ENCODE assay signal across 10 mouse cellular contexts in genomic region chr4:40908261-40908969, GRCm38 (mm10). TPM values are rescaled to one million over a fixed set of nuclear protein-coding genes. Genes with fewer than 3 reads are reported as not detected.
DNase-seq lines count a peak whose midpoint lies in the region; ATAC-seq and TF ChIP-seq lines count a peak whose summit lies in the region.
"Had no signal": no experiment of that assay in that cellular context is flagged by ENCODE, and none has a peak within 500 bp of the region (broad histone marks: within the 10 kb centered on the region; RNA-seq: fewer than 3 reads in every experiment).

No protein-coding gene starts in this region.

- ATAC-seq in intestine, embryonic 14.5 days (replicated peaks; ENCODE audit: low FRiP score, low TSS enrichment, low read depth), result no peak
- ATAC-seq in liver, postnatal 0 days, result peak; percentile 82
- ATAC-seq in CD4-positive, CD25-positive, alpha-beta regulatory T cell, adult 4 months, result no peak

- no peaks in the 10 kb centered on the region for H3K36me3 ChIP-seq in intestine, embryonic 14.5 days (ENCODE audit: control insufficient read depth, insufficient read depth, low read length)
- H3K36me3 ChIP-seq in liver, postnatal 0 days (replicated peaks; ENCODE audit: insufficient read depth, low read length), result no peaks in the 10 kb centered on the region
- H3K36me3 ChIP-seq: embryonic facial prominence, embryonic 15.5 days had no signal

- TF ChIP-seq CTCF in liver, postnatal 0 days (IDR thresholded peaks at IDR 0.05; ENCODE audit: low read depth), result no peak
- TF ChIP-seq CTCF in left cerebral cortex, adult 2 months (IDR thresholded peaks at IDR 0.05), result no peak

- 0 out of 2 replicates have a peak overlapping the region, but pooled peaks have one; percentile 12 for H3K27ac ChIP-seq in intestine, embryonic 14.5 days (ENCODE audit: low read depth)
- 0 out of 2 replicates have a peak overlapping the region, but pooled peaks have one; percentile 35 for H3K27ac ChIP-seq in liver, postnatal 0 days (ENCODE audit: low read depth)
- no peak overlapping the region for H3K27ac ChIP-seq in left cerebral cortex, adult 2 months
- H3K27ac ChIP-seq: embryonic facial prominence, embryonic 15.5 days had no signal

- no peak overlapping the region for H3K4me3 ChIP-seq in intestine, embryonic 14.5 days (ENCODE audit: low read depth, low read length)
- no peak overlapping the region for H3K4me3 ChIP-seq in liver, postnatal 0 days (ENCODE audit: low read depth, low read length)
- no peak overlapping the region for H3K4me3 ChIP-seq in left cerebral cortex, adult 2 months
- H3K4me3 ChIP-seq: embryonic facial prominence, embryonic 15.5 days had no signal

- DNase-seq in cerebellum, postnatal 25 days, result peak; percentile 35 to 58
- DNase-seq in cerebellum, adult 11-12 months, result no peak
- DNase-seq in ES-CJ7 (ENCODE audit: low read depth, low spot score), result peak; percentile 29
- peak; percentile 69 for DNase-seq in intestine, embryonic 14.5 days (ENCODE audit: low spot score)
- DNase-seq in liver, postnatal 0 days, result peak; percentile 50
- peak; percentile 44 for DNase-seq in urinary bladder, postnatal 25 days (ENCODE audit: low spot score)
- no peak for DNase-seq in left cerebral cortex, adult 2 months (ENCODE audit: extremely low spot score in 1 of 2, low spot score in 2 of 2)

- 24% methylated on average over 20 of the region's 20 CpGs for WGBS in intestine, embryonic 14.5 days
- WGBS in liver, postnatal 0 days (ENCODE audit: insufficient replicate concordance), result 42% methylated on average over 20 of the region's 20 CpGs

- no peaks in the 10 kb centered on the region for H3K27me3 ChIP-seq in intestine, embryonic 14.5 days (replicated peaks; ENCODE audit: control insufficient read depth, insufficient read depth, low read length)
- H3K27me3 ChIP-seq in liver, postnatal 0 days (ENCODE audit: insufficient read depth, low read length), result no peaks in the 10 kb centered on the region
- H3K27me3 ChIP-seq: embryonic facial prominence, embryonic 15.5 days had no signal

- 0 out of 2 replicates have a peak, but pooled peaks cover 5% of the 10 kb centered on the region for H3K4me1 ChIP-seq in intestine, embryonic 14.5 days (replicated peaks; ENCODE audit: control insufficient read depth, insufficient read depth, low read length)
- no peaks in the 10 kb centered on the region for H3K4me1 ChIP-seq in liver, postnatal 0 days (ENCODE audit: insufficient read depth)

- intact Hi-C loops in left cerebral cortex, adult 2 months (cut with DNase I), result loop anchor here (5.0 kb wide), 1 partner anchor 56 kb away; the partner anchor contains the start of gene B4galt1

- no peaks in the 10 kb centered on the region for H3K9me3 ChIP-seq in intestine, embryonic 14.5 days (ENCODE audit: control insufficient read depth, low read length)
- H3K9me3 ChIP-seq in liver, postnatal 0 days (ENCODE audit: low read length), result no peaks in the 10 kb centered on the region
- H3K9me3 ChIP-seq: embryonic facial prominence, embryonic 15.5 days had no signal

- H3K4me2 ChIP-seq in intestine, embryonic 14.5 days (ENCODE audit: low read length), result 0 out of 2 replicates have a peak overlapping the region, but pooled peaks have one; percentile 1
- peak overlapping the region; percentile 56 for H3K4me2 ChIP-seq in liver, postnatal 0 days (ENCODE audit: low read depth, low read length)
- H3K4me2 ChIP-seq: embryonic facial prominence, embryonic 15.5 days had no signal

- no peak for TF ChIP-seq EP300 in liver, postnatal 0 days (IDR thresholded peaks at IDR 0.05; ENCODE audit: low read depth)

- no peak overlapping the region for H3K9ac ChIP-seq in intestine, embryonic 14.5 days (ENCODE audit: low read length)
- peak overlapping the region; percentile 27; the same call in 1 of the 2 replicates for H3K9ac ChIP-seq in liver, postnatal 0 days (replicated peaks)
- H3K9ac ChIP-seq: embryonic facial prominence, embryonic 15.5 days had no signal

RNA-seq across cellular contexts. Expression of gene Spink4, which starts 11.4 kb away (rescaled TPM):
- polyA plus RNA-seq in intestine, embryonic 14.5 days (2014; fragmentation: Nextera tagmentation; extraction: Ambion mirVana), result 33.9 and 76.7 TPM in 2 replicates
- 0.65 and 1.2 TPM in 2 replicates for polyA plus RNA-seq in liver, postnatal 0 days (2015; fragmentation: Nextera tagmentation; extraction: Ambion mirVana)
- total RNA-seq in left cerebral cortex, adult 2 months (2021), result not detected
- not detected for polyA plus RNA-seq in CD4-positive, CD25-positive, alpha-beta regulatory T cell, adult 4 months (2017; shearing (Covaris generic))
- polyA plus RNA-seq: embryonic facial prominence, embryonic 15.5 days; neural tube, embryonic 11.5 days had no signal

RNA-seq across cellular contexts. Expression of gene Bag1, which starts 39.7 kb away (rescaled TPM):
- 195 and 197 TPM in 2 replicates for polyA plus RNA-seq in intestine, embryonic 14.5 days (2014; fragmentation: Nextera tagmentation; extraction: Ambion mirVana)
- polyA plus RNA-seq in liver, postnatal 0 days (2015; fragmentation: Nextera tagmentation; extraction: Ambion mirVana), result 128 and 136 TPM in 2 replicates
- 100 to 1,000 TPM; 164 to 181 TPM for total RNA-seq in left cerebral cortex, adult 2 months (2021)
- polyA plus RNA-seq in CD4-positive, CD25-positive, alpha-beta regulatory T cell, adult 4 months (2017; shearing (Covaris generic)), result 10 to 100 TPM; 10.0 to 15.8 TPM

RNA-seq across cellular contexts. Expression of gene Chmp5, which starts 39.8 kb away (rescaled TPM):
- polyA plus RNA-seq in intestine, embryonic 14.5 days (2014; fragmentation: Nextera tagmentation; extraction: Ambion mirVana), result 82.1 and 85.8 TPM in 2 replicates
- polyA plus RNA-seq in liver, postnatal 0 days (2015; fragmentation: Nextera tagmentation; extraction: Ambion mirVana), result 46.6 and 49.3 TPM in 2 replicates
- total RNA-seq in left cerebral cortex, adult 2 months (2021), result 10 to 100 TPM; 79.0 to 79.7 TPM
- polyA plus RNA-seq in CD4-positive, CD25-positive, alpha-beta regulatory T cell, adult 4 months (2017; shearing (Covaris generic)), result 100 to 1,000 TPM; 106 to 129 TPM

RNA-seq across cellular contexts. Expression of gene B4galt1, which starts 54.6 kb away (rescaled TPM):
- polyA plus RNA-seq in intestine, embryonic 14.5 days (2014; fragmentation: Nextera tagmentation; extraction: Ambion mirVana), result 36.7 and 37.9 TPM in 2 replicates
- 26.4 and 30.2 TPM in 2 replicates for polyA plus RNA-seq in liver, postnatal 0 days (2015; fragmentation: Nextera tagmentation; extraction: Ambion mirVana)
- 1 to 10 TPM; 5.0 to 8.2 TPM for total RNA-seq in left cerebral cortex, adult 2 months (2021)
- polyA plus RNA-seq in CD4-positive, CD25-positive, alpha-beta regulatory T cell, adult 4 months (2017; shearing (Covaris generic)), result 10 to 100 TPM; 52.5 to 61.3 TPM

Comparison
In these comparisons a context has a peak if more than half of its experiments do, and no peak if none do; other contexts are left out.
1. DNase-seq: peak in cerebellum, postnatal 25 days (2 of 2), ES-CJ7 (single experiment), intestine, embryonic 14.5 days (single experiment), liver, postnatal 0 days (single experiment) and urinary bladder, postnatal 25 days (single experiment); none in cerebellum, adult 11-12 months (single experiment) and left cerebral cortex, adult 2 months (0 of 2).
2. RNA of gene Spink4, which starts 11.4 kb away (polyA plus RNA-seq): 33.9 to 76.7 TPM in intestine, embryonic 14.5 days; 0.65 to 1.2 TPM in liver, postnatal 0 days and not detected in CD4-positive, CD25-positive, alpha-beta regulatory T cell, adult 4 months; every median in the first group is over 10 times any median in the second.